Mouse (Mus musculus) forebrain, embryonic 10.5 days (tissue): ENCODE results near the gene Nlrp1b. TPM values are rescaled to one million over a fixed set of nuclear protein-coding genes. Genes with fewer than 3 reads are reported as not detected.

Source experiments
- DNase-seq: peaks from one replicate; pipeline ENCODE4 v3.0.0-alpha.2; 2017; ENCODE audit warnings: low spot score; ENCODE audit errors: extremely low spot score
- H3K27ac ChIP-seq: fragments of 300-500 bp; sonication (generic); 2 replicates; pipeline ENCODE4 v1.5.1; 2016; ENCODE audit warnings: mild to moderate bottlenecking
- H3K27me3 ChIP-seq: fragments of 300-500 bp; sonication (generic); 2 replicates; pipeline ENCODE4 v1.6.1; 2016; ENCODE audit warnings: mild to moderate bottlenecking; ENCODE audit not compliant: poor library complexity, severe bottlenecking
- H3K36me3 ChIP-seq: fragments of 300-500 bp; sonication (generic); replicated peaks from 2 replicates; pipeline ENCODE4 v1.6.1; 2016; ENCODE audit warnings: mild to moderate bottlenecking, moderate library complexity
- H3K4me1 ChIP-seq: fragments of 300-500 bp; sonication (generic); 2 replicates; pipeline ENCODE4 v1.6.1; 2016
- H3K4me3 ChIP-seq: fragments of 300-500 bp; sonication (generic); 2 replicates; pipeline ENCODE4 v1.5.1; 2016; ENCODE audit warnings: mild to moderate bottlenecking, moderate library complexity
- H3K9me3 ChIP-seq: fragments of 300-500 bp; sonication (generic); 2 replicates; pipeline ENCODE4 v1.6.1; 2016; ENCODE audit warnings: mild to moderate bottlenecking, moderate library complexity
- WGBS: fragments of 180-500 bp; shearing (Covaris S2); methylation state at CpG from one replicate; pipeline ENCODE4 v1.1.7; 2016; 5-methylcytosine and 5-hydroxymethylcytosine counted together
- polyA plus RNA-seq: library from polyadenylated mRNA; unstranded; fragments of >200 nt; fragmentation: Nextera tagmentation; extraction: Ambion mirVana; gene quantifications from 2 replicates; pipeline ENCODE4 v1.2.1, GENCODE M21; 2016

Nlrp1b gene
- polyA plus RNA-seq = not detected in 2 replicates

DNA sequence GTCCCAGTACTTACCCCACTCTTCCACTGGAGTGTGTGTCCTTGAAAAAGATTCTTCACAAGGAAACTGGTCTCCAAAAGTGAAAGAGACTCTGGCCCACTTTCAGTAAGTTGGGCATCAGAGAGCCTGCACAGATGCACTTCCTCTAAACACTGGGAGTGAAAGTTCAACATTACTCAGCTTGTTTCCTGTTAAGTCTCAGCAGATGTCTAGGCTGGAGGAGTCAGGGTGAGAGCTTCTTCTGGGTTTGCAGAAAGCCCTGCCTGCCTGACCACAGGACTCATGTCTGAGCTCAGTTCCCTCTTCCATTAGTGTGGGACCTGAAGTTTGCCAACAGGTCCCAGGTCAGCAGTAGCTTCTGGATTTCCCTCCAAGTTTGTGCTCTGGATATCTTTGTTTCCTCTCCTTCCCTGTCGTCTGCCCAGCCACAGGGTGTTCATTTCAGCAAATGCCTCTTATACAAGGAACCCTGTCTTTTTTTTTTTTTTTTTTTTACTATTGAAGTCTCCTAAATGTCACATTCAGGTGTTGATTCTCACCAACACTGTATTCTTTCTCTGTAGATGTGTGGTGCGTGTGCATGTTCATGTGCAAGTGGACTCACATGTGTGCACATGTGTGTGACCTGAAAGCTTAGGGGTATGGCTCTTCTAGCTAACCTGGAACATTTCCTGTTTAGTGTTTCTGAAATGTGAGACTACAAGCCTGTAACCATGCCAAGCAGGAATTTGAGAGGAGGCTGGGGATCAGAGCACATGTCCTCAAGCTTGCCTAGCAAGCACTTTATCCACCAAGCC, at the start of gene Nlrp1b:
TSS of gene Nlrp1b (minus strand) at position 50 of the 797 bp plus-strand sequence.
- no peak for DNase-seq
- no peaks in the 10 kb centered on the region for H3K9me3 ChIP-seq
- H3K27me3 ChIP-seq = no peaks in the 10 kb centered on the region
- no peak within 1 kb of the TSS for H3K27ac ChIP-seq
- H3K36me3 ChIP-seq = no peaks in the 10 kb centered on the region
- H3K4me1 ChIP-seq = no peaks in the 10 kb centered on the region
- 89% methylated on average over 2 of the region's 2 CpGs for WGBS
- no peak within 1 kb of the TSS for H3K4me3 ChIP-seq

DNA sequence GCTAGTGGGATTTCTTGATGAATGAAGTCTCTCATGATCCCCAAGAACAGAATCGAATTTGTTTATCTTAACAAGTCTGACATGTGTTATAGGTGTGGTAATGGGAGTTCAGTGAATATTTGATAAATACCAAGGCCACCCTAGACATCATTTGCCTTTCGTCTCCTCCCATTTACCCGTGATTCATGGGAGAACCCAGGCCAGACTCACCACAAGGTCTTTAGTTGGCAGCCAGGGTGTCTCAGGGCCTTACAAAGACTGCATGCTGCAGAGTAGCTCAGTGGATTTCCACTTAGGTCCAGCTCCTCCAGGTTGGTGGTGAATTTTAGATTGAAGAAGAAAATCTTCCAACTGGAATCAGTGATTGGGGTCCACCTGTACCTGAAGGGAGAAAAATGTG, 30.5 kb upstream of the Nlrp1b start:
- H3K27me3 ChIP-seq = no peaks in the 10 kb centered on the region
- H3K4me1 ChIP-seq = no peaks in the 10 kb centered on the region
- H3K9me3 ChIP-seq = no peaks in the 10 kb centered on the region
- 84% methylated on average over 3 of the region's 3 CpGs for WGBS
- H3K36me3 ChIP-seq = no peaks in the 10 kb centered on the region
- no peak overlapping the region for H3K4me3 ChIP-seq
- DNase-seq = no peak
- H3K27ac ChIP-seq = no peak overlapping the region

DNA sequence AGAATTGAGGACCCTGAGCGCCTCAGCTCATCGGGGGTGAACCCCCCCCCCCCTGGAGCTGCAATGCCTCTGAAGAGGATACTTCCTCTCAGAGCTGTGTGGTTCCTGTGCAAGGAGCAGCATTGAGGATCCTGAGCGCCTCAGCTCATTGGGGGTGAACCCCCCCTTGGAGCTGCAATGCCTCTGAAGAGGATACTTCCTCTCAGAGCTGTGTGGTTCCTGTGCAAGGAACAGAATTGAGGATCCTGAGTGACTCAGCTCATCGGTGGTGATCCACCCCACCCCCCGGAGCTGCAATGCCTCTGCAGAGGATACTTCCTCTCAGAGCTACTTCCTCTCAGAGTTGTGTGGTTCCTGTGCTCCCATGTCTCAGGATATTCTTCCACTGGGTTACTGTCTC, 20.8 kb upstream of the Nlrp1b start:
- WGBS = 85% methylated on average over 5 of the region's 5 CpGs
- Histone ChIP-seq H3K27me3 (no peaks in the 10 kb centered on the region), H3K4me3 (no peak overlapping the region), H3K9me3 (no peaks in the 10 kb centered on the region), H3K27ac (no peak overlapping the region), H3K36me3 (no peaks in the 10 kb centered on the region), H3K4me1 (no peaks in the 10 kb centered on the region)
- no peak for DNase-seq

DNA sequence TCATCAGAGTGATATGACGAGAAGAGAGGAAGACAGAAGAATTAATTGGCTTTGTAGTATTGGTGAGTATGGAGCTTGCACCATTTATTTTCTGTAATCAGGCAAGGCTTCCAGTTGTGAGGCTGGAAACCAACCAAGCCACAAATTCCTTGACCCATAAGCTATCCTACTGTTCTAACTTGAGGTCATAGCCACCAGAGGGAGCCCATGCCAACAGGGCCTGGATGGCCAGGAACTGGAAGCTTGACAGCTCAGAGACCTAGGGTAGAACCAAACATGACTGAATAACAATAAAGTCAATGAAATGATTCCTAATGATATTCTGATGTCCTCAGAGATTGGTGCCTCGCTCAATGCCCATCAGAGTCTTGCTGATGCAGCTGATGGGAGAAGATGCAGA, 5.9 kb downstream of the Nlrp1b start:
- whole genome bisulfite sequencing = 68% methylated on average over 2 of the region's 2 CpGs
- H3K4me1 ChIP-seq = no peaks in the 10 kb centered on the region
- H3K4me3 ChIP-seq = no peak overlapping the region
- no peak overlapping the region for H3K27ac ChIP-seq
- H3K27me3 ChIP-seq = no peaks in the 10 kb centered on the region
- H3K9me3 ChIP-seq = no peaks in the 10 kb centered on the region; the same call in 1 of the 2 replicates
- H3K36me3 ChIP-seq = no peaks in the 10 kb centered on the region
- DNase-seq = no peak

DNA sequence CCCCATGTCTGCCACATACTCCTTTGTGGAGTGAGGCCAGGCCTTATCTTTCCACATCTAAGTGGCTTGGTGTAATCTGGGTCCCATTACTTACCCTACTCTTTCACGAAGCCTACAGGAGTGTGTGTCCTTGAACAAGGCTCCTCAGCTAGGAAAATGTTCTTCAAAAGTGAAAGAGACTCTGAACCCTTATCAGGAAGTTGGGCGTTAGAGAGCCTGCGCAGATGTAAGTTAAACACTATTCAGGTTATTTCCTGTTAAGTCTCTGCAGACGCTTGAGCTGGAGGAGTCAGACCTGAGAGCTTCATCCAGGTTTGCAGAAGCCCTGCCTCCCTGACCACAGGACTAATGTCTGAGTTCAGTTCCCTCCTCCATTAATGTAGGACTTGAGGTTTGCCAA, 27.8 kb downstream of the Nlrp1b start:
- Histone ChIP-seq H3K36me3 (no peaks in the 10 kb centered on the region), H3K27me3 (no peaks in the 10 kb centered on the region), H3K27ac (no peak overlapping the region), H3K9me3 (no peaks in the 10 kb centered on the region), H3K4me1 (no peaks in the 10 kb centered on the region), H3K4me3 (no peak overlapping the region)
- WGBS = 93% methylated on average over 4 of the region's 4 CpGs
- no peak for DNase-seq

- no peak overlapping the region for H3K27ac ChIP-seq
- DNase-seq = no peak
- no peaks in the 10 kb centered on the region for H3K4me1 ChIP-seq
- H3K36me3 ChIP-seq = no peaks in the 10 kb centered on the region
- H3K4me3 ChIP-seq = no peak overlapping the region
- 94% methylated on average over 2 of the region's 2 CpGs for WGBS
- no peaks in the 10 kb centered on the region for H3K27me3 ChIP-seq
- no peaks in the 10 kb centered on the region for H3K9me3 ChIP-seq
These were observed 31.2 kb downstream of the Nlrp1b start for GRCm38 (mm10) chr11:71199349-71199748.

GRCm38 (mm10) chr11:71169633-71170032, 60.9 kb downstream of the Nlrp1b start:
- WGBS = 83% methylated on average over 1 of the region's 1 CpGs
- Histone ChIP-seq H3K4me3 (no peak overlapping the region), H3K9me3 (no peaks in the 10 kb centered on the region), H3K36me3 (no peaks in the 10 kb centered on the region), H3K4me1 (no peaks in the 10 kb centered on the region), H3K27me3 (no peaks in the 10 kb centered on the region), H3K27ac (no peak overlapping the region)
- DNase-seq = no peak

DNA sequence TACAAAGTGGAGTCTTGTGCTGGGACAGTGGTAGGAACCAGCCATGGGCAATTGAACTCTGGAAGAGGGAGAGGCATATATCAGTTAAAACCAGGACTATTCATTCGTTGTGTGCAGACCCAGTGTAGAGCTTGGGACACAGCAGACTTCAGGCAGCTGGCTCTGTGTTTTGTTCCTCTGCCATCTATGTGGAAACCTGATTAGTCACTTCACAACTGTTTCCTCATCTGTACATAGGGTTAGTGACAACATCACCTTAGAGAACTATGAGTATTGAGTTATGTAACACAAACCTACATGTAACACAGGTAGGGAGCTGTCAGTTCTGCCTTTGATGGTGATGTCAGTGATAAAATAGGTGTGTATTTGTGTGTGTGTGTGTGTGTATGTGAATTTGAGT, 66.4 kb downstream of the Nlrp1b start:
- no peak for DNase-seq
- Histone ChIP-seq H3K4me1 (no peaks in the 10 kb centered on the region), H3K27me3 (no peaks in the 10 kb centered on the region), H3K9me3 (no peaks in the 10 kb centered on the region), H3K4me3 (no peak overlapping the region), H3K36me3 (no peaks in the 10 kb centered on the region), H3K27ac (no peak overlapping the region)
- 77% methylated on average over 1 of the region's 1 CpGs for WGBS

DNA sequence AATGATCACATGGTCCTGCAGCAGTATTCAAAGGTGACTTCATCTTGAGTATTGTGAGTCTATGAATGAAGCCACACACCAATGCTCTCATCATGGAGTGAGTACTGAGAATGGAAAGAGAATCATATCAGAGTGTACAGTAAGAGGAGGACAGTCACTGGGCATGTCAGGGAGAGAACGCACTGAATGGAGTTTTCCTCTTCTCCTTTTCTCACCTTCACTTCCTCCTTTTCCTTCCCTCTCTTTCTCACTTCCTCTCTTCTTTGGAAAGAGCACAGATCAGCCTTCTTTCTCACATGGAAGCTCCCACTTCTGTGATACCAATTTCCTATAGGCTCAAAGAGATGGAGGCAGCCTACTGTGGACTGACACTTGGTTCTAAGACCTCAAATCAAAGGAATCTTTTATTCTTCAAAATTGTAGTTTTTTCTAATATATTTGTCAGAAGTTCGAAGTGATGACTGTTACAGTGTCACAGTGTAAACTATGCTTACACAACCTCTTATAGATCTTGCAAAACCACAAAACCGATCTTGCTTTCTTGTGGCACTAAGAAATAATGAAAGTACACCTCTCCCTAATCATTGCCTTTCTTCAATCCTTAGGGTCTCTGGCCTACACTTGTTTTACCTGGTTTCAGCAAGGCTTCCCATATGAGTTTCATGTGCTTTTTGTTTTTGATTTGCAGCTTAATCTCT, 70.9 kb downstream of the Nlrp1b start:
- no peak for DNase-seq
- no peak overlapping the region for H3K4me3 ChIP-seq
- WGBS = 79% methylated on average over 3 of the region's 3 CpGs
- H3K9me3 ChIP-seq = no peaks in the 10 kb centered on the region
- H3K27me3 ChIP-seq = no peaks in the 10 kb centered on the region
- no peak overlapping the region for H3K27ac ChIP-seq
- H3K4me1 ChIP-seq = no peaks in the 10 kb centered on the region
- no peaks in the 10 kb centered on the region for H3K36me3 ChIP-seq

- 86% methylated on average over 1 of the region's 1 CpGs for WGBS
- DNase-seq = no peak
- H3K9me3 ChIP-seq = no peaks in the 10 kb centered on the region
- H3K4me3 ChIP-seq = no peak overlapping the region
- no peaks in the 10 kb centered on the region for H3K4me1 ChIP-seq
- no peaks in the 10 kb centered on the region for H3K27me3 ChIP-seq
- H3K27ac ChIP-seq = no peak overlapping the region
- H3K36me3 ChIP-seq = no peaks in the 10 kb centered on the region
These were observed 75.3 kb downstream of the Nlrp1b start for GRCm38 (mm10) chr11:71155272-71155671.

DNA sequence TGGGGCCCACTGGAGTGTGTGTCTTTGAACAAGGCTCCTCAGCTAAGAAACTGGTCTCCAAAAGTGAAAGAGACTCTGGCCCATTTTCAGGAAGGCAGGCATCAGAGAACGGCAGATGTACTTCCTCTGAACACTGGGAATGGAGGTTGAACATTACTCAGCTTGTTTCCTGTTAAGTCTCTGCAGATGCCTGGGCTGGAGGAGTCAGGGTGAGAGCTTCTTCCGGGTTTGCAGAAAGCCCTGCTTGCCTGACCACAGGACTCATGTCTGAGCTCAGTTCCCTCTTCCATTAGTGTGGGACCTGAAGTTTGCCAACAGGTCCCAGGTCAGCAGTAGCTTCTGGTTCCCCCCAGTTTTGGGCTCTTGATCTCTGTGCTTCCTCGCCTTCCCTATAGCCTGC, 85.9 kb downstream of the Nlrp1b start, which contains the start of gene Nlrp1a:
TSS of gene Nlrp1a (minus strand) at position 44 of the 400 bp plus-strand sequence.
- Histone ChIP-seq H3K36me3 (no peaks in the 10 kb centered on the region), H3K27ac (no peak within 1 kb of the TSS), H3K9me3 (no peaks in the 10 kb centered on the region), H3K4me1 (no peaks in the 10 kb centered on the region), H3K4me3 (no peak within 1 kb of the TSS), H3K27me3 (no peaks in the 10 kb centered on the region)
- no peak for DNase-seq
- WGBS = 83% methylated on average over 3 of the region's 3 CpGs

- Histone ChIP-seq H3K27me3 (no peaks in the 10 kb centered on the region), H3K9me3 (no peaks in the 10 kb centered on the region), H3K4me1 (no peaks in the 10 kb centered on the region), H3K36me3 (no peaks in the 10 kb centered on the region), H3K4me3 (no peak overlapping the region), H3K27ac (no peak overlapping the region)
- 84% methylated on average over 1 of the region's 1 CpGs for WGBS
- DNase-seq = no peak
These were observed 88.5 kb downstream of the Nlrp1b start for GRCm38 (mm10) chr11:71142031-71142430.

GRCm38 (mm10) chr11:71107128-71107527, 123.4 kb downstream of the Nlrp1b start:
- 77% methylated on average over 2 of the region's 2 CpGs for WGBS
- no peaks in the 10 kb centered on the region for H3K27me3 ChIP-seq
- H3K4me1 ChIP-seq = no peaks in the 10 kb centered on the region
- no peak for DNase-seq
- H3K9me3 ChIP-seq = no peaks in the 10 kb centered on the region
- H3K27ac ChIP-seq = no peak overlapping the region
- H3K36me3 ChIP-seq = no peaks in the 10 kb centered on the region
- no peak overlapping the region for H3K4me3 ChIP-seq
